Mouse (Mus musculus) spleen, adult 2 months (tissue): ENCODE measurements around the gene Esrrb.

ENCODE experiments used
- CTCF ChIP-seq: fragments of 200-500 bp; IDR thresholded peaks from 2 replicates; pipeline ENCODE4 v1.5.1; 2011; ENCODE audit warnings: mild to moderate bottlenecking, inconsistent platforms; ENCODE audit not compliant: insufficient read depth, insufficient read length, insufficient replicate concordance; ENCODE audit errors: extremely low read depth
- POLR2A ChIP-seq: fragments of 200-500 bp; IDR thresholded peaks from 2 replicates; pipeline ENCODE4 v1.6.1; 2011; ENCODE audit warnings: low read depth, low read length, inconsistent platforms

- no peak for TF ChIP-seq CTCF
- TF ChIP-seq POLR2A = no peak
These were observed 177.8 kb downstream of the Esrrb start for GRCm38 (mm10) chr12:86538711-86539110.
